Mouse (Mus musculus) spleen, adult 2 months (tissue): Measurements from ENCODE around the gene Trpm1.

Source experiments
- CTCF ChIP-seq: fragments of 200-500 bp; IDR thresholded peaks from 2 replicates; pipeline ENCODE4 v1.5.1; 2011; ENCODE audit warnings: mild to moderate bottlenecking, inconsistent platforms; ENCODE audit not compliant: insufficient read depth, insufficient read length, insufficient replicate concordance; ENCODE audit errors: extremely low read depth
- POLR2A ChIP-seq: fragments of 200-500 bp; IDR thresholded peaks from 2 replicates; pipeline ENCODE4 v1.6.1; 2011; ENCODE audit warnings: low read depth, low read length, inconsistent platforms

DNA sequence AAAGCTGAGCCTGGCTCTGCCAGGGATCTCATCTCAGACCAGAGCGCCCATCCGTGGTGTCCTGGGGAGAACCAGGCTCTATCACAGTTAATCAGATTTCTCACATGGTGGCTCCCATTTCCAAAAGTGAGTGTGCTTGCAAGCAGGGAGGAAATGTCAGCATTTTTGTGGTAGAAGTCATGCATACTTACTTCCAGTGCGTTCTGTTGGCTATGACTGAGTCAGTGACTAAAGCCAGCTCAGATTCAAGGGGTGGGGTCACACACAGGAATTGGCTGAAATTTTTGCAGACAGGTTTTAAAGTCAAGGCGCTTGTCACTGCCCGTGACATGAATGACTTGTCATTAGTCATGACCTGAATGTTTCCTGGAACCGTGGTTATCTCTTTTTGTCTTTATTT is 123.3 kb downstream of the Trpm1 start:
- TF ChIP-seq CTCF: no peak
- TF ChIP-seq POLR2A: no peak
